Mouse (Mus musculus): ENCODE measurements around the gene Rflna.

DNA sequence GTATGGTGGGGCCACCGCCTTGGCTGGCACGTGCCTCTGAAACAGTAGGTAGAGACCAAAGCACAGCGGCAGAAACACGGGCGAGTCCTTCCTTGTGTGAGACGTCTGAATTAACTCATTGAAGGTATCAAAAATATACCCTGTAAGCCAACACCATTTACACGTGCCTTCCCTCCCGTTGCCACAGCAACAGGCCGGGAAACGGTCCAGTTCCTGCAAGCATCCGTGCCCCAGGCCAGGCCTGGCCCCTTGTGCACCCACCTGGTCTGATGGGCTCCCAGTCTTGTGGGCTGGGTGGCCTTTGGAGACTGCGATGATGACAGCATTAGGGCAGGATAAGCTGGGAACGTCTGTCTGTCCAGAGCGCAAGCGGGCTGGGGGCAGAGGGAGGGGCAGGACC, 14.3 kb downstream of the Rflna start:
- no peak for TF ChIP-seq CTCF (IDR thresholded peaks at IDR 0.05; ENCODE audit: borderline replicate concordance, insufficient read depth, low read depth, low read length)
- TF ChIP-seq POLR2A (IDR thresholded peaks at IDR 0.05; ENCODE audit: borderline replicate concordance, insufficient read depth, low read length): no peak
